Mouse (Mus musculus) thymus, postnatal 14 days (tissue): Measurements from ENCODE around the gene Camk1d.

Experiments
- DNase-seq: peaks from one replicate; pipeline ENCODE4 v3.0.0; 2021

The Camk1d gene

GRCm38 (mm10) chr2:5707871-5708733, 6.2 kb downstream of the Camk1d start:
- DNase-seq, result no peak

GRCm38 (mm10) chr2:5706618-5707017, 7.7 kb downstream of the Camk1d start:
- peak; percentile 69 for DNase-seq

GRCm38 (mm10) chr2:5702370-5702769, 11.9 kb downstream of the Camk1d start:
- no peak for DNase-seq

- DNase-seq, result no peak
These were observed 13.4 kb downstream of the Camk1d start for GRCm38 (mm10) chr2:5700931-5701330.

- no peak for DNase-seq
These were observed 15.9 kb downstream of the Camk1d start for GRCm38 (mm10) chr2:5698451-5698850.

- DNase-seq, result no peak
These were observed 20.2 kb downstream of the Camk1d start for GRCm38 (mm10) chr2:5694094-5694493.

- no peak for DNase-seq
These were observed 22.6 kb downstream of the Camk1d start for GRCm38 (mm10) chr2:5691729-5692128.

- no peak for DNase-seq
These were observed 30.9 kb downstream of the Camk1d start for GRCm38 (mm10) chr2:5683366-5683765.

GRCm38 (mm10) chr2:5681909-5682308, 32.4 kb downstream of the Camk1d start:
- no peak for DNase-seq

GRCm38 (mm10) chr2:5681302-5681701, 33.0 kb downstream of the Camk1d start:
- DNase-seq, result no peak

- no peak for DNase-seq
These were observed 35.3 kb downstream of the Camk1d start for GRCm38 (mm10) chr2:5679055-5679454.

- no peak for DNase-seq
These were observed 36.8 kb downstream of the Camk1d start for GRCm38 (mm10) chr2:5677472-5677871.

- no peak for DNase-seq
These were observed 37.5 kb downstream of the Camk1d start for GRCm38 (mm10) chr2:5676786-5677185.

- no peak for DNase-seq
These were observed 38.2 kb downstream of the Camk1d start for GRCm38 (mm10) chr2:5676143-5676483.

GRCm38 (mm10) chr2:5675431-5676142, 38.7 kb downstream of the Camk1d start:
- DNase-seq, result no peak

GRCm38 (mm10) chr2:5674512-5674911, 39.8 kb downstream of the Camk1d start:
- DNase-seq, result no peak

GRCm38 (mm10) chr2:5673816-5674215, 40.5 kb downstream of the Camk1d start:
- no peak for DNase-seq

GRCm38 (mm10) chr2:5672906-5673589, 41.3 kb downstream of the Camk1d start:
- DNase-seq, result no peak

- DNase-seq, result no peak
These were observed 44.2 kb downstream of the Camk1d start for GRCm38 (mm10) chr2:5670146-5670545.

- no peak for DNase-seq
These were observed 44.7 kb downstream of the Camk1d start for GRCm38 (mm10) chr2:5669498-5670040.

- no peak for DNase-seq
These were observed 45.4 kb downstream of the Camk1d start for GRCm38 (mm10) chr2:5668940-5669339.

GRCm38 (mm10) chr2:5663499-5663898, 50.8 kb downstream of the Camk1d start:
- DNase-seq, result no peak

- DNase-seq, result no peak
These were observed 52.4 kb downstream of the Camk1d start for GRCm38 (mm10) chr2:5661946-5662345.
